Mouse (Mus musculus): ENCODE measurements around the gene Wasf3.

DNA sequence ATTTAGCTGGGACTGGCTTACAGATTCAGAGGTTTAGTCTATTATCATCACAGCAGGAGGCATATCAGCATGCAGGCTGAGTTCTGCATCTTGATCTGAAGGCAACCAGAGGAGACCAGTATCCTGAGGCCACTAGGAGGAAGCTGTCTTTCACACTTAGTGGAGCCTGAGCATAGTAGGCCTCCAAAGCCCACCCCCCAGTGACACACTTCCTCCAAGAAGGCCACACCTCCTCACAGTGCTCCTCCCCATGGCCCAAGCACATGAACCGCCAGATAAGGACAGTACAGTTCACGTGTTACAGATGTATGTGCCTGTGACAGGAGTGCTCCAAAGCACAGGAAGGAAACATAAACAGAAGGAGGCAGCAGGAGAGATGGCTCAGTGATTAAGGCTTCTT is 58.0 kb downstream of the Wasf3 start:
- no peak for TF ChIP-seq CTCF (IDR thresholded peaks at IDR 0.05)
- no peak for TF ChIP-seq POLR2A (IDR thresholded peaks at IDR 0.05; ENCODE audit: insufficient read depth, low read depth, low read length)

Data from heart, adult 2 months (tissue).